Mouse (Mus musculus) WW6 (cell line): ENCODE results near the gene Smg5.
A peak's percentile ranks its signal among the peaks of the same experiment; 100 is the strongest.

Source experiments
- DNase-seq: peaks from one replicate; pipeline ENCODE4 v3.0.0-alpha.2; 2013; ENCODE audit warnings: low read depth, low spot score

The Smg5 gene

DNA sequence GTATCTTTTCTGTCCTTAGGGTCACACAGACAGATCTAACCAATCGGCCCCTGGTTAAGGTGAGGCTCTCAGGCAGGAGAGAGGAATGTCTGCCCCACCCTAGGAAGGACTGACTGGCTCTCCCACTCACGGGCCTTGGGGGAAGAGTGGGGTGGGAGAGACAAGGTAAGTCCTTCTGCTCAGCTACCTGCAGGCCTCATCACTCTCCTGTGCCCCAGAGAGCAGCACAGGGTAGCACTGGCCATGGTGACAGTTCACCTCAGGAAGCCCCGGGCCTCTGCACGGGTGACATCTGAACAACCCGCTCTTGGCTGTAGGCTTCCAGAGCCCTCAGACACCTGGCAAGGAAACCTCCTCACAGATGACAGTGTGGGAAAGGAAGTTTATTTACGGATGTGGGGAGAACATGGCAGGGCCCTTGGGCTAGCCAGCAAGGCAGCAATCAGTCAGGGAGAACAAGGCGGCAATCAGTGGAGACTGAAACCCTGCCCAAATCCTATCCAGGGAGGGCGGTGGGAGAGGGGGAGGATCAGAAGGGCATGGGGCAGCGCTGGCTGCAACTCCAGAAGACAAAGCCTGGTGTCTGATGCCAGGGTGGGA, 57.8 kb downstream of the Smg5 start:
- no peak for DNase-seq

- DNase-seq, result no peak
Measured at GRCm38 (mm10) chr3:88395288-88395687, 59.2 kb downstream of the Smg5 start.

GRCm38 (mm10) chr3:88395742-88396141, 59.7 kb downstream of the Smg5 start:
- no peak for DNase-seq

GRCm38 (mm10) chr3:88398666-88399065, 62.6 kb downstream of the Smg5 start:
- DNase-seq, result no peak

- no peak for DNase-seq
Measured at GRCm38 (mm10) chr3:88403522-88404230, 67.6 kb downstream of the Smg5 start.

DNA sequence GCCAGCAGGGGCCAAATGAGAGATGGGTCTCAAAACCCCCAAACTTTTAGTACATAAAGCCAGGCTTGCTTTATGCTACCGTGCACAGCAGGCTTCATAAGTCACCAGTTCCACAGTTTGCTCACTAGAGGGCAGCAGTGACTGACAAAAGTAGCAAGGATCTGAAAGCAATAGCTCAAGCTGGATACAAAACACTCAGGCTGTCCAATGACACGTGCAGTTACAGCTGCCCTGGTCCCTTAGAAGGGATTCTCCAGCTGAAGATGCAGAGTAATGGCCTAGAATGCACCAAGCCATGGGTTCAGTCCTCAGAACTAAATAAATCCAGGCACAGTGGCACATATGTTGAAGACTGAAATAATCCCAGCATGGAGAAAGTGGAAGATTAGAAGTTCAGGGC, 71.0 kb downstream of the Smg5 start:
- peak; percentile 36 for DNase-seq

GRCm38 (mm10) chr3:88407529-88407928, 71.5 kb downstream of the Smg5 start:
- DNase-seq, result no peak

GRCm38 (mm10) chr3:88408953-88409352, 72.9 kb downstream of the Smg5 start:
- no peak for DNase-seq

DNA sequence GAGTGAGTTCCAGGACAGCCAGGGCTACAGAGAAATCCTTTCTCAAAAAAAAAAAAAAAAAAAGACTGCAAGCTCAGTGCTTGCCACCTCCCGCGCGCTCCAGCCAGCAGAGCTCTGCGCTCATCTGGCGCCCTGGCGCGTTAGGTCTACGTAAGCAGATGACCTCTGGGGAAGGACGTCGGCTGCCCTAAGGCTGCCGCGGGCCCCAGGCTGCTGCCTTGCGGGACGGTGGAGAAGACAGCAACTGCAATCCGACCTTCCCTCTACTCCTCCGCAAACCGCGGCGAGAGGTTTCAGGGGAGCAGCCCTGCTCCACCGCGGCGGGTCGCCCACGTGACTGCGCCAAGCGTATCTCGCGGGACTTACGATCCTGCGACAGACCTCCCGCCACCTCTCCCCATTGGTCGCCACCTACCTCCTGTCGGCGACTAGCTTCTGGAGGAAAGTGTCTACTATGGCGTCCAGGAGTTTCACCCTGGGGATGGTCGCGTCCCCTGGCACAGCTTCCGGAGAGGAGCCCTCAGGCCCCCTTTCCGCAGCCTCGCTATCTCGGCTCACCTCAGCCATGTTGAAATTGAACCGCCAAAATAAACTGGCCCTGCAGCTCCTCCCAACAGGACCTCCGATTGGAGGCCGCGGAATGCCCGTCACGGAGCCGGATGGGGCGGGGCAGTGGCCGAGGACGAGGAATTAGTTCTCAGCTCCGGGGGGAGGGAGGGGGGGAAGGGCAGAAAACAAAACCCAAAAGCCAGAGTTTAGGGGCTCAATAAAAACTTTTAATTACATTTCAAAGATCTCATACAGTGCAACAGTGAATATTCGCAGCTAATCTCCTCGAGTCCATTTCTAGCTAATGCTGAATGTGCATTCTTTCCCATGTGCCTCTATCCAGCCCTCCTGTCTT, 73.9 kb downstream of the Smg5 start, which contains the start of gene Pmf1:
Pmf1 (minus strand) TSS at position 591 of the 904 bp plus-strand sequence.
- DNase-seq, result peak; percentile 87

- DNase-seq, result no peak
Measured at GRCm38 (mm10) chr3:88410645-88411031, 74.6 kb downstream of the Smg5 start.

- no peak for DNase-seq
Measured at GRCm38 (mm10) chr3:88411681-88412080, 75.6 kb downstream of the Smg5 start.
